Mouse (Mus musculus): ENCODE results near the gene Trcg1. TPM values are rescaled to one million over a fixed set of nuclear protein-coding genes. Genes with fewer than 3 reads are reported as not detected.

Trcg1 gene
- polyA plus RNA-seq, 1 experiment from 2014 or later, result not detected

- H3K4me3 ChIP-seq, result no peak overlapping the region
- H3K27ac ChIP-seq, result no peak overlapping the region
- H3K4me1 ChIP-seq, result peaks cover 13% of the 10 kb centered on the region
- H3K9me3 ChIP-seq, result no peaks in the 10 kb centered on the region
- ATAC-seq (ENCODE audit: insufficient number of reproducible peaks, insufficient read depth, low FRiP score, low TSS enrichment, low read depth), result no peak
- no peak overlapping the region for H3K4me2 ChIP-seq
- WGBS, result 88% methylated on average over 3 of the region's 3 CpGs
- H3K27me3 ChIP-seq, result no peaks in the 10 kb centered on the region
- H3K9ac ChIP-seq, result no peak overlapping the region
- H3K36me3 ChIP-seq, result no peaks in the 10 kb centered on the region
Measured at GRCm38 (mm10) chr9:57233767-57234166, 2.6 kb upstream of the Trcg1 start.

DNA sequence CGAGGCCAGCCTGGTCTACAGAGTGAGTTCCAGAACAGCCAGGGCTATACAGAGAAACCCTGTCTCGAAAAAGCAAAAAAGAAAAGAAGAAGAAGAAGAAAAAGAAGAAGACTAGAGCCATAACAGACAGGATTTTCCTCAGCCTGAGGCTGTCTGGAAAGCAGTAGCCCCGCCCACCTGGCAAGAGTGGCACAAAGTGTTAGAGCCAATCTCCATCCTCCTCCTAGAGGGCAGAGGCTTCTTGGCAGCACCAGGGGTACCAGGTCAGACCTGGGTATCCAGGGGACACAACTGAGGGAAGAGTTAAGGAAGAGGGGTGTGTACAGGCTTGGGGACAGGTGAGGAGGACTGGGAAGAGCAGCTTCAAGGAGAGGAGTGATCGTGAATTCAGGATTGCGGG lies 1.3 kb downstream of the Trcg1 start:
- Histone ChIP-seq H3K36me3 (no peaks in the 10 kb centered on the region), H3K27ac (no peak overlapping the region), H3K27me3 (no peaks in the 10 kb centered on the region), H3K4me1 (no peaks in the 10 kb centered on the region), H3K4me2 (no peak overlapping the region), H3K9ac (no peak overlapping the region), H3K4me3 (no peak overlapping the region), H3K9me3 (no peaks in the 10 kb centered on the region)
- ATAC-seq (ENCODE audit: insufficient number of reproducible peaks, insufficient read depth, low FRiP score, low TSS enrichment, low read depth), result no peak
- WGBS, result 81% methylated on average over 5 of the region's 5 CpGs

GRCm38 (mm10) chr9:57238220-57238619 lies 1.9 kb downstream of the Trcg1 start:
- 87% methylated on average over 2 of the region's 2 CpGs for WGBS
- H3K9me3 ChIP-seq, result no peaks in the 10 kb centered on the region
- H3K27me3 ChIP-seq, result no peaks in the 10 kb centered on the region
- H3K4me1 ChIP-seq, result no peaks in the 10 kb centered on the region
- ATAC-seq (ENCODE audit: insufficient number of reproducible peaks, insufficient read depth, low FRiP score, low TSS enrichment, low read depth), result no peak
- no peaks in the 10 kb centered on the region for H3K36me3 ChIP-seq
- H3K9ac ChIP-seq, result no peak overlapping the region
- no peak overlapping the region for H3K27ac ChIP-seq
- H3K4me3 ChIP-seq, result no peak overlapping the region
- H3K4me2 ChIP-seq, result no peak overlapping the region

- no peaks in the 10 kb centered on the region for H3K27me3 ChIP-seq
- WGBS, result 68% methylated on average over 5 of the region's 5 CpGs
- H3K4me1 ChIP-seq, result no peaks in the 10 kb centered on the region
- H3K4me3 ChIP-seq, result no peak overlapping the region
- no peak overlapping the region for H3K4me2 ChIP-seq
- H3K9ac ChIP-seq, result no peak overlapping the region
- no peaks in the 10 kb centered on the region for H3K36me3 ChIP-seq
- no peak for ATAC-seq (ENCODE audit: insufficient number of reproducible peaks, insufficient read depth, low FRiP score, low TSS enrichment, low read depth)
- no peak overlapping the region for H3K27ac ChIP-seq
- no peaks in the 10 kb centered on the region for H3K9me3 ChIP-seq
Measured at GRCm38 (mm10) chr9:57241111-57241510, 4.8 kb downstream of the Trcg1 start.

DNA sequence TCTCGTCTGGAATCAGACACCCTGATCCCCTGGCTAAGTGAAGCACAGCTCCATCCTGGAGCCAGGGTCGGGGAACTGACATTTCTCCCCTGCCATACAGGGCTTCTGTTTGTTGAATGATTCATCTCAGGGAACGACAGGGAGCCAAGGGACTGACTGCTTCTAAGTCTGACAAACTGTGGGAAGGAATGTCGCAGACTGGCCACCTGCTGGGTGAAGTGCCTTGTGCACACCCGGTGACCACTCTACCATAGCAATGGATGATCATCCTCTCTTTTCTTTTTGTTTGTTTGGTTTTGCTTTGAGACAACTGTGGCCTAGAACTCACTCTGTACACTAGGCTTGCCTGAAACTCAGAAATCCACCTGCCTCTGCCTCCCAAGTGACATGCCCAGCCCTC lies 6.6 kb downstream of the Trcg1 start:
- Histone ChIP-seq H3K27ac (no peak overlapping the region), H3K4me2 (no peak overlapping the region), H3K36me3 (no peaks in the 10 kb centered on the region), H3K9ac (no peak overlapping the region), H3K9me3 (no peaks in the 10 kb centered on the region), H3K4me3 (no peak overlapping the region), H3K4me1 (no peaks in the 10 kb centered on the region), H3K27me3 (no peaks in the 10 kb centered on the region)
- WGBS, result 45% methylated on average over 5 of the region's 5 CpGs
- ATAC-seq (ENCODE audit: insufficient number of reproducible peaks, insufficient read depth, low FRiP score, low TSS enrichment, low read depth), result no peak

DNA sequence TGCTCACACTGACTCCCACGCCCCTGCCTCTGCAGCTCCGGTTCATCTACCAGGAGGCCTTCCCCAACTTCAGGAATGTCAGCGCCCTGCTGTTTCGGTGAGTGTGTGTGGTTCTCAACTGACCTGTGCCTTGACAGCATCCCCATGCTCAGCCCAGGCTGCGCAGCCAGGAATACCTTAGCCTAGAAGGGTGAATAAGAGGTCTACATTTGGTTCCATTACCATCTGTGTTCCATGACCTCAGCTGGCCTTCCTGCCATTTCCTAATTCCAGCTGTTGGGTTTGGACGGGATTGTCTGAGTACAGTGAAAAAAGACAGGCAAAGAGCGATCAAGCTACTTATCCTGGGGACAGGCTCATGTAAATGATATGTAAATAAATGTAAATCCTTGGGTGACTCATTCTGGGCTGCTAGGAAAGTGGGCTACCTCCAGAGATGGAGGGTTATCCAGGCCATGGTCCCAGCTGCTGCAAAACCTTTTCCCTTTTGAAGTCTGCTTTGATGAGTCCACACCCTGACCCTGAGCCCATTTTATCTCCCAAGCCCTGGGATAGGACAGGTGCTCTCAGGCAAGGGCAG lies 7.8 kb downstream of the Trcg1 start:
- Histone ChIP-seq H3K27me3 (no peaks in the 10 kb centered on the region), H3K9me3 (no peaks in the 10 kb centered on the region), H3K4me3 (no peak overlapping the region), H3K36me3 (0 out of 2 replicates have a peak, but pooled peaks cover under 1% of the 10 kb centered on the region), H3K27ac (no peak overlapping the region), H3K4me1 (no peaks in the 10 kb centered on the region), H3K4me2 (no peak overlapping the region), H3K9ac (no peak overlapping the region)
- WGBS, result 30% methylated on average over 7 of the region's 7 CpGs
- ATAC-seq (ENCODE audit: insufficient number of reproducible peaks, insufficient read depth, low FRiP score, low TSS enrichment, low read depth), result no peak

- Histone ChIP-seq H3K4me1 (no peaks in the 10 kb centered on the region), H3K27me3 (no peaks in the 10 kb centered on the region), H3K9me3 (no peaks in the 10 kb centered on the region), H3K4me2 (no peak overlapping the region), H3K9ac (no peak overlapping the region), H3K27ac (no peak overlapping the region), H3K36me3 (peaks cover 18% of the 10 kb centered on the region), H3K4me3 (no peak overlapping the region)
- 90% methylated on average over 5 of the region's 5 CpGs for WGBS
- no peak for ATAC-seq (ENCODE audit: insufficient number of reproducible peaks, insufficient read depth, low FRiP score, low TSS enrichment, low read depth)
Measured at GRCm38 (mm10) chr9:57246482-57246881, 10.1 kb downstream of the Trcg1 start.

DNA sequence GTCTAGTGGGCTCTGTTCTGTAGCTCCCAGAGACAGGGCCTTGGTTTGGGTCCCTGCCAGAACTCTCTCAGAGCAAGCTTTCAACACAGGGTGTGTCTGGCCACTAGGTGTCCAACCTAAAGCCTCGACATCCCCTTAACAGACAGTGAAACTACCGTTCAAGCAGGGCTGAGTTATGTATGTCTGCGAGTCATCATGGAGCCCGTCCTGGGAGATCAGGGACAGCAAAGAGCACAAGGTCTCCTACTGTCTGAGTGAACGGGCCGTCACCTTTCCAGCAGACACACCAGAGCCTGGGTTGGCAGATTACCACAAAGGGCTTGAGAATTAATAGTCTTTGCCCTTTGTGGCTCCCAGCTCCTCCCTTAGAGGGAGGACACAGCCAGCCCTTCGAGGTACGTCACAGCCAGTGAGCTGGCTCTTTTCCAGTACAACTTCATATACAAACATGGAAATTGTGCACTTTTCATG lies 10.9 kb downstream of the Trcg1 start:
- Histone ChIP-seq H3K9me3 (no peaks in the 10 kb centered on the region), H3K9ac (no peak overlapping the region), H3K36me3 (peaks cover 26% of the 10 kb centered on the region), H3K27ac (no peak overlapping the region), H3K27me3 (no peaks in the 10 kb centered on the region), H3K4me3 (no peak overlapping the region), H3K4me1 (no peaks in the 10 kb centered on the region), H3K4me2 (no peak overlapping the region)
- no peak for ATAC-seq (ENCODE audit: insufficient number of reproducible peaks, insufficient read depth, low FRiP score, low TSS enrichment, low read depth)
- 65% methylated on average over 8 of the region's 8 CpGs for WGBS

DNA sequence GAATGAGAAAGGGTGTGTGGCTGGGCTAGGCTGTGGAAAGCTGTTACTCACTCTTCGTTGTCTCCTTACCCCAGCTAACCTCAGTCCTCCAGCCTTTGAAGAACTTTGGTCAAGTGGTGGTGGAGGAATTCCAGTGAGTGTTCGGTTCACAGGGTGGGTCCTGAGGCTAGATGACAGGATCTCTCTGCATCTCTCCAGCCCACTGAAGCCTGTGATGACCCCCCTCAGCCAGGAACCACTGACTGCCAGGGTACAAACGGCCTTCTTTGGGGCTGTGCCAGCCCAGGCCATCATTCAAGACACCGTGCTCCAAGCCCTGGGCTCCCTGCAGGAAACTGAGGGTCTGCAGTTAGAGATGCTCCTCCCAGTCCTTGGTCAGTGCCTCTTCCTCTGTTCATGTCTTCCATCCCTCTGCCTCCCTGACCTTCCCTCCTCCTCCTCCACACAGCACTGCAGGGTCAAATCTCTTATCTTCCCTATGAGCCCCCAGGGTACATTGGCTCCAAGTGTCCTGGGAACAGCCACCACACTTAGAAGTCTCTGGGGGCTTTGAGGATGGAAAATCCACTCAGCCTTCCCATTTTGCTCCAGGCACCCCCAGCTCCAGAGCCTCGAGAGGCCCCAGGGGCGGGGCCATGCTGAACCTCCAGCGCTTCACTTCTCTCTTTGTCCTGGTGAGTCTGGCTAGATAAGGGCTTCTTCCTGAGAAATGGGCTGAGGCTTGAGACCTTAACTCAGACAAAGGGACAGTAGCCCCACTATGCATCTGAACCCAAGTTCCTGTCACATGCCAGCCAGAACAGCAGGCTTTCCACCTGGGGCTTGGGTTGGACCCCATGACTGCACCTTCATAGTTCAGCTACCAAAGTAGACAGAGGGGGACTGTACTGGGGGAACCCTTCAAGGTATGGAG lies 11.9 kb downstream of the Trcg1 start:
- 68% methylated on average over 7 of the region's 7 CpGs for WGBS

GRCm38 (mm10) chr9:57250026-57250425 lies 13.7 kb downstream of the Trcg1 start:
- H3K4me2 ChIP-seq, result no peak overlapping the region
- ATAC-seq (ENCODE audit: insufficient number of reproducible peaks, insufficient read depth, low FRiP score, low TSS enrichment, low read depth), result no peak
- no peaks in the 10 kb centered on the region for H3K27me3 ChIP-seq
- WGBS, result 90% methylated on average over 4 of the region's 4 CpGs
- H3K27ac ChIP-seq, result no peak overlapping the region
- H3K36me3 ChIP-seq, result peaks cover 54% of the 10 kb centered on the region
- no peak overlapping the region for H3K4me3 ChIP-seq
- no peak overlapping the region for H3K9ac ChIP-seq
- H3K4me1 ChIP-seq, result no peaks in the 10 kb centered on the region
- H3K9me3 ChIP-seq, result no peaks in the 10 kb centered on the region

More for the DNA sequence above, 11.9 kb downstream of the Trcg1 start:
- Histone ChIP-seq H3K36me3 (peaks cover 36% of the 10 kb centered on the region), H3K27me3 (no peaks in the 10 kb centered on the region), H3K4me3 (no peak overlapping the region), H3K9me3 (no peaks in the 10 kb centered on the region), H3K27ac (no peak overlapping the region), H3K9ac (no peak overlapping the region), H3K4me2 (no peak overlapping the region), H3K4me1 (no peaks in the 10 kb centered on the region)
- no peak for ATAC-seq (ENCODE audit: insufficient number of reproducible peaks, insufficient read depth, low FRiP score, low TSS enrichment, low read depth)

DNA sequence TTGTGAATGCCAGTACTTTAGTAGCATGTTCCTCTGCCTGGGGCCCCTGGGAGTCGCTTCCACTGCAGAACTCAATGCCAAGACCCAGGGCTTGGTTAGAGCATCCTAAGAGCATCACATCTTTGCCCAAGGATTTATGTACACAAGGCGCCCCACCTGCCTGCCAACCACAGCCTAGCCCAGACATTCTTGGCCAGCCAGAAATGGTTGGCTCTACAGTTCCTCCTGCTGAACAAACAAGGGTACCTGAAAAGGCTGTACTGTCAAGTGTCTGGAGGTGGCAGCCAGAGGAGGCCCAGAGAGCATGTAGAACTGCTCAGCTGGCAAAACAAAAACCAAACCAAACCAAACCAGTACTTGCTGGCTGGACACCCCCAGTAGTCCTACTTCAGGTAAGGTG lies 14.8 kb downstream of the Trcg1 start:
- H3K36me3 ChIP-seq, result peaks cover 65% of the 10 kb centered on the region

GRCm38 (mm10) chr9:57254061-57254460 lies 17.7 kb downstream of the Trcg1 start:
- no peak overlapping the region for H3K4me3 ChIP-seq
- ATAC-seq (ENCODE audit: insufficient number of reproducible peaks, insufficient read depth, low FRiP score, low TSS enrichment, low read depth), result no peak
- 88% methylated on average over 7 of the region's 7 CpGs for WGBS
- H3K27me3 ChIP-seq, result no peaks in the 10 kb centered on the region
- H3K4me2 ChIP-seq, result no peak overlapping the region
- H3K36me3 ChIP-seq, result peaks cover 93% of the 10 kb centered on the region
- H3K27ac ChIP-seq, result no peak overlapping the region
- no peaks in the 10 kb centered on the region for H3K9me3 ChIP-seq
- peaks cover 7% of the 10 kb centered on the region; the same call in 1 of the 2 replicates for H3K4me1 ChIP-seq
- no peak overlapping the region for H3K9ac ChIP-seq

More for the DNA sequence above, 14.8 kb downstream of the Trcg1 start:
- H3K27me3 ChIP-seq, result no peaks in the 10 kb centered on the region
- H3K4me3 ChIP-seq, result no peak overlapping the region
- H3K4me1 ChIP-seq, result peaks cover 6% of the 10 kb centered on the region; the same call in 1 of the 2 replicates
- H3K4me2 ChIP-seq, result no peak overlapping the region
- ATAC-seq (ENCODE audit: insufficient number of reproducible peaks, insufficient read depth, low FRiP score, low TSS enrichment, low read depth), result no peak
- 88% methylated on average over 2 of the region's 2 CpGs for WGBS
- no peak overlapping the region for H3K27ac ChIP-seq
- H3K9ac ChIP-seq, result no peak overlapping the region
- no peaks in the 10 kb centered on the region for H3K9me3 ChIP-seq
